Mouse (Mus musculus) embryo, embryonic 10 days (tissue): ENCODE results near the gene Nr5a2.
A peak's percentile ranks its signal among the peaks of the same experiment; 100 is the strongest.

Experiments
- DNase-seq: peaks from one replicate; pipeline ENCODE4 v3.0.0-alpha.2; 2015; ENCODE audit warnings: low spot score

The Nr5a2 gene

GRCm38 (mm10) chr1:136960428-136961012 is at the start of gene Nr5a2:
Nr5a2 (minus strand) TSS chr1:136960448.
- DNase-seq = no peak

DNA sequence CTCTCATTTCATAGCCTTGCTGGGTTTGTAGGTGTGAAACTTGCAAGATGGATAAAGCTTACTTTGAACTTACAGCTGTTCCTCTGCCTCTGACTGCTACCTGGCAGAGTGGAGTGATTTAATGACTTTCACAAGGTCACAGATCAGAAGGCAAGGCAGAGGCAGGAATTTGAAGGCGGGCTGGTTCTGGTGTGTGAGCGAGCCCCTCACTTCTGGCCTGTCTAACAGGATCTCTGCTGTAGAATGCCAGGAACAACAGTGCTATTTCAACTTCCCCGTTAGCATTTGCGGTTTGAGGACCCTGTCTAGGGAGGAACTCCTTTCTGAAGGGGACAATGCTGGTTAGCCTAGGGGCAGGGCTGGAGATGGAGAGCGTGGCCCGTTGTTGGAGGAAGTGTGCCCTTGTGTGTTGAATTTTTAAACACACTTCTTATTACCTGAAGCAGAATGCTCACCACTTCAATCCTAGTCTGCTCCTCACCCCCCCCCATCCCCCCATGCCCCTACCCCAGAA is 48.5 kb upstream of the Nr5a2 start:
- DNase-seq = no peak

- no peak for DNase-seq
These were observed 43.6 kb upstream of the Nr5a2 start for GRCm38 (mm10) chr1:137003816-137004215.

GRCm38 (mm10) chr1:137003144-137003543 is 42.9 kb upstream of the Nr5a2 start:
- DNase-seq = no peak

DNA sequence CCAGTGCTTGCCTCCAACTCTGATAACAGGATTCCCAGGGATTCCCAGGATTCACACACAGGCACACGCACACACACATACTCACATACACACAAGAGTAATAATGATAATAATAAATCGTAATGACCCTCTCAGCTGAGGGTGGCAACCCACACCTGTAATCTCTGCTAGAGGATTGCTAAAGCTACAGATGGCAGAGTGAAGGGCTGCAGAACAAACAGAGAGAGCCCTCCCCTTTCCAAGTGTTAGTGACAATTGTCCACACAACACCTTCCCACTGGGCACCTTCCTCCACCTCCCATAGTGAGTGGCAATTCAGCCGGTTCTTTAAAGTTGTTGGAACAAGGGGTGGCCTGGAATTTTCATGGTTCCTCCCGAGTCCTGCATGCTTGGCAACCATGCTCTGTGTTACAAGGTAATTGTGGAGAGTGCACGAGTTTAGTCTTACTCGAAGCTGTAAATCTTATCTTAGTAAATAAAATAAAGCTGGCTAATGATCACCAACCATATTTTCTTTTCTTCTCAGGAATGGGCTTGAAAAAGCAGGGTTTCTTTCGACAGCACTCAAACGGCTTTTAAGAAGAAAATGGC is 31.6 kb upstream of the Nr5a2 start:
- no peak for DNase-seq

DNA sequence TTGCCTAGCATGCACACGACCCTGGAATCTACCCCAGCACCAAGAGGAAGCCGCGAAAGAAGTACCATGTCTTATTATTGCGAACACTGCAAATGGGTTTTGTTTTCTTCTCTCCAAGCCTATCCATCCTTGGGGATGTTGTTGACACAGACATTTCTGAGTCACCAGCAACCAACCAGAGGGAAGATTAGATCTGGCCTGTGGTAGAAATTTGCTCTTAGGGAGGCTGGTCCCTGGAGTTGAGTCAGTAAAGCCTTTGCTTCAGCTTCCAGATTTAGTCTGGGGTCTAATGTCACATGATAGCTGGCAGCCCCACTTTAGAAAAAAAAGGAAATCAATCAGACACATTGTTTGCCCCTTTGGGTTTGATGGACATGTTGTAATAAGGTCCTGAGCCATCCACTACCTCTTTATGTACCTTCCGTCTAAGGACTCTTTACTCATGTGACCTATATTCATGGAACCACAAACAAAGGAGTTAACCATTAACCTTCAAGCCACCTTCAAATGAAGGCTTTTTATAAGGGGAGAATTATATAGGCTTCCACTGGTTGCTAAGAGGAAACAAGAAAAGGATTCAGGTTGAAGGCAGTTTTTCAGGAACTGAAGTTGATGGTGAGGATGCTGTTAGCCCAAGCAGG is 20.1 kb upstream of the Nr5a2 start:
- DNase-seq = no peak

DNA sequence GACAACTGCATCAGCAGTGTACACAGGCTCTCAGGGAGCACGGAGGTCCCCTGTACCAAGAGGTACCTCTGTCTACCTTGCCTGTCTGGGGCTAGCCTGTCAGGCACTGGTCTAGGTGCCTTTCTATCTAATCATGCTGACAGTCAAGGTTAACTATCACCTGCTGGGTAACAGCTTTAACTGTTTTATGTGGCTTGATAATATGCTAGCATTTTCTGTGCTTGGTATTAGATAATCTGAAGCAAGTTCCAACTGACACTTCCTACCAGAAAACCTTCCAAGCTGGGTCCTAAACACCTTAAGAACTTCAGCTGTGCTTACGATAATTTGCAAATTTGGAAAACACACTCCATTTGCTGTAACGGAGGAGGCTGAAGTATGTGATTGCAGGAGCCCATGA is 17.6 kb upstream of the Nr5a2 start:
- DNase-seq = no peak

DNA sequence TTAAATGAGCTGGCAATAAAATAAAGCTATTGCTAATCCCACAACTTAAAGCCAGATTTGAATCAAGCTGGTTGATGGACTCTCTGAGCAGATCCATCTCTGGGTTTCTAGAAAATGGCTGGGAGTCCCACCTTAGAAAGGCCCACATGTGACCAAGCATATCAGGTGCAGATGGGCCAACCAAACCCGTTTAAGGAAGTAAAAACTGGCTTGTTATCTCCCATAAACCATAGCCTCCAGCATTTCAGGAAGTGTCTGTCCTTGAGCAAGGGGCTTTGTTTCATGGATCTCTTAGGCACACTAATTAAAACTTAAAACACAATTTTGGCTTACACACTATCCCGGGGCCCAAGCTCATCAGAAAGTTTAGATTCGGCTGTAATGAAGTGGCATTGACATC is 13.8 kb upstream of the Nr5a2 start:
- DNase-seq = no peak

- DNase-seq = no peak
These were observed 12.8 kb upstream of the Nr5a2 start for GRCm38 (mm10) chr1:136973016-136973415.

DNA sequence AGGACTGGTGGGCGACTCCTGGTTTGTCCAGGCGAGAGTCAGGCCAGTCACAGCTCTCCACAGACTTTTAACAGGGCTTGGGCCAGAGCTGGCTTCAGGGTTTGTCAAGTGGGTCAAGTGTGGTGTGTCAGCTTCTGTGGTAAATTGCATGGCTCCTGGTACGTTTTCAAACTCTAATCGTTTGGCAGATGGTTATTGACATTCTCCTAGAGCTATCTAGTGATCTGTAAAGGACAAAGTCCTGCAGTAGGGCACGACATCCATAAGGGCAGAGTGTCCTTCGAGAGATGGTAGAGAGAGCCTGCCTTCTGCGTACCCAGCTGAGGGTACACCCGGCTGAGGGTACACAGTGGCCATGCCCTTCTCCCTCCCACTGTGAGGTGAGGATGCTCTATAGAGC is 10.7 kb upstream of the Nr5a2 start:
- DNase-seq = no peak

DNA sequence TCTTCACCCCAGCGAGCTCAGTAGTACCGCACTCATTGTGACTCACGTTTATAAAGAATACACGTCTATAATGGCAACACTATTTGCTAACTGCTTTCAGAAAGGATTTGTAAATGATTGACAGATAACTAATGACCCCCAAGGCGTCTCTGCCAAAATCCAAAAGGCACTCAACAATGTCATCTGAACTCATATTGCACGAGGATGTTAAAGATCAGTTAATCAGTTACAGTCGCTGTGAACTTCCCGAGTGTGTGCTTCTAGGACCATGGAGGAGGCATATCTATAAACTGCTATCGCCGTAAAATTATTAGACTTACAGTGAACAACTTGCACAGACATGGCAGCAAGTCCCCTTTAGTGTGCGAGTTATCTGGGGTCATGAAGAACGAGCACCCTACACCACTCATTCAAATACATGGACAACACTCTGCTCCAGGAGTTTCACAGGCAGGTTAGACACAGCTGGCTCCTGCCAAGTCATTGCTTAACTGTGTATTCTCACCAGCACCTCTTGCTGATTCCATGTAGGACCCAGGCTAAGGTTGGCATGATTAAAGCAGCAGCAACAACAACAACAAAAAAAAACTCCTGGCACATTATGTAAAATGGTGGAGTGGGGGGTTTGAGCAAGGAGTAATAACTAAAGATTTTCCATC is 6.6 kb upstream of the Nr5a2 start:
- no peak for DNase-seq

DNA sequence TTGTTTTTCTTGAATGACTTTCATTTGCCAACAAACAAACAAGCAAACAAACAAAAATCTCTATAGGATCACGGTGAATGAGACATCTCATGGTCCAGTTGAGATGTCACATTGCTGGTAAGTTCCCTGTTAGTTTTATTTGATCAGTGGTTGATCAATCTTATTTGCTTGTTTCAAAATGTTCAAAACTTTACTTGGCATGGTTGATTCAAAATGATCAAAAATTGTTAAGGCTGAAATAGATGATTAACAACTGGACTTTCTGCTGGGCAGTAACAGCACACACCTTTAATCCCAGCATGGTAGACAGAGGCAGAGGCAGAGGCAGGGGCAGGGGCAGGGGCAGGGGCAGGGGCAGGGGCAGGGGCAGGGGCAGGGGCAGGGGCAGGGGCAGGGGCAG is 757 bp downstream of the Nr5a2 start:
- no peak for DNase-seq

DNA sequence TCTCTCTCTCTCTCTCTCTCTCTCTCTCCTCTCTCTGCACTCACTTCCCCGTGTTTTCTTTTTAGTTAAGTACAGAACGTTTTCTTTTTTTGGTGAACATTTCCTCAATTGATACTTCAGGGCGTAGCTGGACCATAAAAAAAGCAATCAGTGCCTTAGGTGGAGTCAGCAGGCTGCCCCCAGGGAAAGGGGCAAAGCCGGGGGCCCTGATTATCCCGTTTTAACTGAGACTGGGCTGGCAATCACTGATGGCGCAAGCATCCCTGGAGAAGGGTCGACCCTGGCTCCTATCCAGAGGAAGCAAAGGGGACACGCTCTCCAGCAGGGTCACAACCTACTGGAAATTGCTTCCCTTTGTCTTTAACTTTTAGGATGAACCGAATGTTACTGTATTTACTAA is 1.6 kb downstream of the Nr5a2 start:
- DNase-seq = no peak

DNA sequence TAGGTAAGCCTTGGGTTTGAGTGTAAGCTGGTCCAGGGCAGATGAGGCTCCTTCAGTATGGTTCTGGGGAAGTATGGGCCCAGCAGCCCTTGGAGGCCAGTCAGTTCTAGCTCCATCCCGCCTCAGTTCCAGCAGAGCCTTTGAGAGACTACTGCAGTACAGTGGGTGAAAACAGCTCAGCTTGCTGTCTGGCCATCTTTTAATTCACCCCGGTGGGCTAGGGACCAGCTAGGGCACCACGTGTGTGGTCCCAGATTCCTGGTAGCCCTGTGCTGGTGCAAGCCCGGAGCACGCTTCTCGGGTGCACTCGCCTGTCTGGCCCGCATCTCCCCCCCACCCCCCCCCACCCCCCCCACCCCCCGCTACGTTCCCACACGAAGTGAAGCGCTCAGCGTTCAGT is 2.1 kb downstream of the Nr5a2 start:
- peak; percentile 44 for DNase-seq

DNA sequence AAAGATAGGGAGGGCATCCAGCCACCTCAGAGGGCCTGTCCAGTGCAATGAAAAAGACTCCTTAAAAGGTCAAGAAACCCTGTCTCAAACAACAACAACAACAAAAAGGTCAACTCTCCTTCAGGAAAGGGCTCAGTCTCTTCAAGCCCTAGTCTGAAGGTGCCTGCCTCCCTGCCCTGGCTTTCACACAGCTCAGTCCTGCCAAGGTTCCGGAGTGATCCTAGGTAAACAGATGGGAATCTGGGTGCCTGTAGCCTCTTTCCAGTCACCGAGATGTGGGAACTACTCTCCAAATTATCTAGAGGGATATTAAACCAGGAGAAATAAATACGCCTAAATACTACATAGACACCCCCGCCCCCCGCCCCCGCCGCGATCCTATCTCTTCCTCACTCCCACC is 2.6 kb downstream of the Nr5a2 start:
- no peak for DNase-seq

- no peak for DNase-seq
These were observed 6.1 kb downstream of the Nr5a2 start for GRCm38 (mm10) chr1:136954108-136954494.

DNA sequence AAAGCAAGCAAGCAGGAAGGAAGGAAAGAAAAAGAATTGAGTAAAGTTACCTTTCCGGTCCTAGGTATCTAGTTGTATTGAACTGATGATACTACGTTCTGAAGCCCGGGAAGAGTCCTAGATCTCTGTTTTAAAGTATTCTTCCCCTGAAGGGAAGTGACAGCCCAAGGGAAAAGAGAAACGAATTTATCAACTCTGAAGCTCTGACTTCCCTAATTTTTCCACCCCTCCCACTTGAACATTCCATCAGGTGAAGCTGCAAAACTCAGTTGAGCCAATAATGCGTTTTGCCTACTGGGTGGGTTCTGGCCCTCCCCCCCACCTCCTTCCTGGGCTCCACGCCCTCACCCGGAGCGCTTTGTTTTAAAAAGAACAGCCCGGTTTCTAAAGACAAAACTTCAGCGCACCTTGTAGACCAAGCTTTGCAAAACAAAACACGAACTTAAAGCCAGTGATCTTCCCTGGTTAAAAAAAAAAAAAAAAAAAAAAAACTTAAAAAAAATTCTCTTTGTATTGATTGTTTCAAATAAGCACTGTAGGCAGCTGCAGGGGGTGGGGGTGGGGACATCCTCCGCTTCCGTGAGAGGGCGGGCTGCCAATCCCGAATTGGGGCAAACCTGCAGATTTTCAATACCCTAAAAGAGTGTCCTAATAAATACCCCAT is 6.7 kb downstream of the Nr5a2 start:
- no peak for DNase-seq

GRCm38 (mm10) chr1:136952609-136953311 is 7.5 kb downstream of the Nr5a2 start:
- peak; percentile 72 for DNase-seq

DNA sequence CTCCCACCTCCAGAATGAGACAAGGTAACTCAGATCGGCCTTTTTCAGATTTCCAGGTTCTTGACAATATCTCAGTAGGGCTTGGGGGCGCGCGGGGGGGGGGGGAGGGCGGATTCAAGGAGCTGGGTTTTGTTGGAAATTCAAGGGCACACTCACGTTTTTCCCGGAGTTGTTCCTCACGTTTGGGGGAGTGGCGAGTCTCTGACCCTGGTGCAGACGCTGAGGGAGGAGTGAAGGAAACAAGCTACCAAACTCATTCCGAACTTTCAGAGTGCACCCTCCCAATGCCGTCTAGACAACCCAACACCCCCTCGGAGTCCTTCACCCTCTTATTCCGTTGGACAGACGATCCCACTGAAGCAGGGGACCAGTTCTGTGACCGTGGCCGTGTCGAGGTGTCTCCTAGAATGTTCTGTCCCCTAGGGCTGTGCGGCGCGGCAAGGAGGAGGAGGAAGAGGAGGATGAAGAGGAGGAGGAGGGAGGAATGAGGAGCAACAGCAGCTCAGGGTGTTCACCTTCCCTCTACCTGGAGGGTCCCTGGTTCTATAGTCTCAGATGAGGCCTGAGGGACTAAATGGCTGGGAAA is 8.2 kb downstream of the Nr5a2 start:
- DNase-seq = no peak

GRCm38 (mm10) chr1:136951155-136951650 is 9.0 kb downstream of the Nr5a2 start:
- DNase-seq = no peak

DNA sequence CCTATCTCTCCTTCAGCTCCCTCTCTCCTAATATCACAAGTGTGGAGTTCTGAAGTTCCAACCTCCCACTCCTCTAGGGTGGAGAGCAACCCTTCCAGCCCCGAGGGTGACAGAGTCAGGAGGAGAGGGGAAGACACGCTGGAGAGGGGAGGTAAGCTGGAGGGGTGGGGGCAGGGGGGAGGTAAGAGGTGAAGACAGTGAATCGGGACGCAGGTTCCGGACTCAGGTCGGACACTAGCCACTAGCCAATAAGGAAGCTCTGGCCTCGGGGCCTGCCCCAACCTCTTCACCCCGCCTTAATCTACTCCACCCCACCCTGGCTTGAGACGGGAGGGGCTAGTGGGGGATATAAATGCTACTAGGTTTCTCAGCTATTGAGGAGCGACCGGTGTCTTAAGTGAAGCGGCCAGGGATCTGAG is 10.9 kb downstream of the Nr5a2 start:
- DNase-seq = no peak
